Mouse (Mus musculus) cerebellum, postnatal 36 days (tissue): ENCODE results near the gene Tal1.

Source experiments
- DNase-seq, 2 experiments: peaks; one replicate each; pipeline ENCODE4 v3.0.0; 2021 to 2022; ENCODE audit warnings: mixed read lengths in 2 of 2

Gene Tal1

DNA sequence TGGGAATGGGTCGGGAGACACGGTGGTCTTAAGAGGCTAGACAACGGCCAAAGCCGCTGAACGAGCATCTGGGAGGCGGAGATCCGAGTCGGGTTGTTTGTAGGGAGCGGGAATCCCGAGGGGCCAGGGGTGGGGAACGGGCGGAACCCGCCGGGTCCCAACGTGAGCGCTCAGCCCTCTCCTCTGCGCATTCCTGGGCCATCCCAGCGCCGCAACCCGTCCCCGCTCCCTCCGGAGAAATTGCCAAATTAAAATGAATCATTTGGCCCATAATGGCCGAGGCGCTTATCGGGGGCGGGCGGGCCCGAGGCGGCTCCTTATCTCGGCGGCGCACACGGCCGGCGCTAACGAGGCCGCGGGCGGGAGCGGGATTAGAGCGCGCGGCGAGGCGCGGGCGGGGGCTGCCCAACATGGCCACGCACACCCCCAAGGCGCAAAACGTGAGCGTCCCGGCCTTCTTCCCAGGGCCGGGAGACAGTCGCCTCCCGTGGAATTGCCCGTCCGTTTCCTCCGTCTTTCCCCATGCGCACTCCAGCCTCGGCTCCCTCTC lies at the start of gene Tal1:
Gene Tal1 (plus strand): TSS at position 56 of the 550 bp plus-strand sequence.
- no peak for DNase-seq

DNA sequence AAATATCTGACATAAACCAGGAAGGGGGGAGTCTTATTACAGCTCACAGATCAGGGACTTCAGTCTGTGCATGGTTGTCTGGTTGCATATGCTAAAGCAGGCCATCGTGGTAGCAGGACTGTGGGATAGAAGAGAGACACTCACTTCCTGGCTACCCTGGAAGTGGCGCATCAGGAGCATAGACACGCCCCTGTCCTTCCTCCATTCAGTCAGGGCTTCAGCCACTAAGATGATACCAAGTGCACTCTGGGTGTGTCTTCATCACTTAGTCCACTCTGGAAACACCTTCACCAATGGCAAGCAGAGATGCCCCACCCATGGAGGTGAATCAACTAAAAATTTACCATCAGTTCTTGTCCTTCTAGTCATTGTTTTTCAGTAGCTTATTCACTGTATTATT lies 42.0 kb upstream of the Tal1 start:
- DNase-seq: no peak

DNA sequence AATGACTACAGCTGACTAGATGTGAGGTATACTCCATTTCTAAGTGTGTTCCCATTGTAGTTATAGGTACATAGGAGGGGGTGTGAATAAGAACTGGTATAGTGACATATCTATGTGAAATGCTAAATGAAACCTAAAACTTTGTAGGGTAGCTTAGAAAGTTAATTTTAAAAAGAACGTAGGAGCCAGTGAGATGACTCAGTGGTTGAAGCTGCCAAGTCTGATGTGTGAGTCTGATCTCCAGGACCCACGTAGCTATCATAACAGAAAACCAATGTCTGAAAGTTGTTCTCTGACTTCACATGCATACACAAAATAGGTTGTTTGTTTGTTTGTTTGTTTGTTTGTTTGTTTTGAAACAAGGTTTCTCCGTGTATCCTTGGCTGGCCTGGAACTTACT lies 36.2 kb upstream of the Tal1 start:
- no peak for DNase-seq

DNA sequence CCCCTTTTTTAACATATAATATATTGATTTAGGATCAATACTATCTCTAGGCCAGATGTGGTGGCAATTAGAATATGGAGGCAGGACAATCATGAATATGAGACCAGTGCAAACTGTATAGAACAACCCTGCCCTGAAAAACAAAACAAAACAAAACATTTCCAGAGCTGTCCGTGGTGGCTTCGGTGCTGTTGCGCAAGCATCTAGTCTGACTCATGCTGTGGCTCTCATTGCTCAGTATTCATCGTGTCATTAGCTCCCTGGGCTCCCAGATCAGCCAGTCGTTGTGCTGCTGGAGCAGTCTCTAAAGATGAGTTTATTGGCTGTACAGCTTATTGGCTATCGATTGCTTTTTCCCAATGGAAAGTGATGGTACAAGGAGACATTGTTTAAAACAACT lies 21.2 kb upstream of the Tal1 start:
- DNase-seq: no peak

DNA sequence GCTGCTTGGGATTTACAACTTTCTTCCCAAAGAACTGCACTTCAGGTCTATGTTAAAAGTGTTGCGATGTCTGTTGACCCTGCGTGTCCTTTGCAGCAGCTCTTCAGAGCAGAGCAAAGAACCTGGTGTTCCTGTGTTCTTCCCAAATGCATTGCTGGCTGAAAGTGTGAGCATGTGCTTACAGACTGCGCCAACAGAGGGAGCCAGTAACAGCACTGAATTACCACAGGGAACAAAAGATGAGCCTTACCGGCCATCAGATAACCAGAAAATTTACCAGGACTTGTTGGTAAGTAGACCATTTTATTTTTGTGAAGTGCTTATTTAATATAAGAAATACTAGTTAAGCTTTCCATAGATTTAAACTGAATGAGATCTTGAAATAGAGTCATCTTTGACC lies 18.0 kb upstream of the Tal1 start:
- DNase-seq: peak; percentile 10 to 23

DNA sequence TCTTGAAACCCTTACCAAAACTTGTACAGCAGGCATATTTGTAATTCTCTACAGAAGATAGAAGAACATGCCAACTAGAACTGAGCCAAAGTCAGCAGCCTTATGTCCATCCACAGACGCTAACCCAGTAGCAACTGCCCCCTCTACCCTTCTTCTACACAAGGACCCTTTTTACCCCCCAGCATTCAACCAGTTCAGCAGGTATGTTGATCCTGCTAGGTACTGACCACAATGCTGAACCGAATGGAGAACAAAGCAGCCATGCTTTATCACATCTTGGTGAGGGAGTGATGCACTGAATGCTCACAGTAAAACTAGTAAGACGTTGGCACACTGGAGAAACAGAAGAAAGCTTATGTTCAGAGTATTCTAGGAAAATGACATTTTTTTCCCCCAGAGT lies 10.6 kb upstream of the Tal1 start:
- no peak for DNase-seq

DNA sequence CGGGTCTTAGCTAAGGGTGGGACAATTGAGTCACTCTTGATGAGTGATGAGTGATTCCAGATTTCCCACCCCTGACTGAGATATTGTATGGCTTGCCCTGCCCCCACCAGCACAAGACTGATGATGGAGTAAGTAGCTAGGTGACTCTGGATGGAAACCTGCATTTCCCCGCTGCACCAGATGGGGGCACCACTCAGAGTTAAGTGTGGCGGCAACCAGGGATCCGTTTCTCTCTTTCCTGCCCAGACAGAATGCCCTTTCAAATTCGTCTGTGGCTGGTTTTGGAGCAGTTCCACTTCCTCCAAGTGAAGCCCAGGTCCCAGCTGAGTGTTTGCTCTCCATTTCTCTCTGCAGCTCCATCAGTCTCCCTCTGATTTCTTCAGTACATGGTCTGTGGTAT lies 8.5 kb upstream of the Tal1 start:
- DNase-seq: peak in 1 of 2 experiments; percentile 14

DNA sequence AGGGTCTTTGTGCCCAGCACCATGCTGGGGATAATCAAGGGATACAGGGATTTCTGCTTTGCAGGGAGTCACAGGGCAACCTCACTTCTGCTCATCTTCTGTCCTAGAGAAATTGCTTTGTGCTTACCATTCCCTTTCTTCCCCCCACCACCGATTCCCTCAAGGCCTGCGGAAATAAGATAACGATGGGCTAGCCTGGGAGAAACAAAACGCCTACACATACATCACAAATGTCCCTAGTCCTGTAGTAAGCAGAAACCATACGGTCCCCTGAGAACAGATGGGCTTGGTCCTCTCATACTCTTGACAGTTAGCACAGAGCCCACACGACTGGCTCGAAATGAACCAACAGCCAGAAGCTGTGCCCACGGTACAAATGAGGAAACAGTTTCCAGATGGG lies 8.0 kb upstream of the Tal1 start:
- no peak for DNase-seq

DNA sequence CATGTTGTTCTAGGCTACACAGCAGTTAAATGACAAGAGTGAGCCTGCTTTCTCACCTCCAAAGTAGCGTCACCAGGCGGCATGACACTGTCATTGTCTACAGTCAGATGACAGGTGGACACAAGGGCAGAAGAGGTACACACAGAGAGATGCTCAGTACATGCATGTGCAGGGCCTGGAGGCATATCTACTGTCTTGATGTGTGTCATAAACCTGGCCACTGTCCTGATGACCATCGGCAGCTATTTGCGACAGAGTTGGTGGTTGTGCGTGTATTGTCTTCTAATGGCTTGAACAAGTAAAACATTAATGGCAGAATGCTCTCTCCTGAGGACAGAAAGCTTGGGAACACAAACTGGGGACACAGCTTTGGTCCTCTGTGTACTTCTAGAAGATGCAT lies 5.0 kb upstream of the Tal1 start:
- DNase-seq: no peak

DNA sequence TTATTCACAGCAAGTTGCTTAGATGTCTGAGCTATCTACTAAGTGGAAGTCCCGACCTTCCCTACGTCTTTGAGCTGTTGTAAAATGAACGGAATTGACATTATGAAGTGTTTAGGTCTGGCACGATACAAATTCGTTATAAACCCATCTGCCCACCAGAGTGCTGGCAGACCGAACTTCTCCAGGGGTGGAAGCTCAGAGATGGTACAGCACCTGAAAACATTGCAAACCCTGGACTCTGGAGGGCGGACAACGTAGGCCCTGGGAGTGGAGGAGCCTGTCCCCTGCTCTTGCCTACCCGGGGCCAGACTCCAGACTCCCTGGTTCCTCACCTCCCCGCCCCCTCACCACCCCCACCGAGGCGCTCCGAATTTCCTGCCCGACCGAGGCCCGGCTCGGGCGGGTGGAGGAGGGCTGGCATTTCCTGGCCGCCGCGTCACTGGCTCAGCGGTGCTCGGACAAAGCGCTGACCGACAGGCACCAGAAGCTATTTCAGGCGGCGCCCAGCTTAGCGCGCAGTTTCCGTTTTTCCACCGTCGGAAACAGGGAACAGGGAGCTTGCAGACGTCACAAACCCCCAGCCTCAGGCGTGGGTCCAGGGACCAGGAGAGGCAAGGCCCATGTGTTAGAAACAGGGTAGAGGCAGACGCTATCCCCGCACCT lies 3.8 kb upstream of the Tal1 start:
- peak in 1 of 2 experiments; percentile 5 for DNase-seq

DNA sequence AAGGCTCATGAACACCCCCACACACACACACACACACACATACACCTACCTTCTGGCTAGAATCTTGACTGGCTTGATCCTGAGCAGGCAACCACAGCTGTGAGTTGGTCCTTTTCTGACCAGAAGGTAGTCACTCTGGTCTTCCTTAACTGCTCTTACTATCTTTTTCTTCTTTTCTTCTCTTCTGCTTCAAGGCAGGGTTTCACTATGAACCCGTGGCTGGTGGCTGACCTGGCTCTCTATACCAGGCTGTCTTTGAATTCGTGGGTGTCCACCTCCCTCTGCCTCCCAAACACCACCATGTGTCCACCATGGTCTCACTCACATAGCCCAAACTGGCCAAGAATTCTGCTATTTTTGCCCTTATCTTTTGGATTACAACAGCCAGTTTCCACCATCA lies 1.2 kb upstream of the Tal1 start:
- DNase-seq: no peak

DNA sequence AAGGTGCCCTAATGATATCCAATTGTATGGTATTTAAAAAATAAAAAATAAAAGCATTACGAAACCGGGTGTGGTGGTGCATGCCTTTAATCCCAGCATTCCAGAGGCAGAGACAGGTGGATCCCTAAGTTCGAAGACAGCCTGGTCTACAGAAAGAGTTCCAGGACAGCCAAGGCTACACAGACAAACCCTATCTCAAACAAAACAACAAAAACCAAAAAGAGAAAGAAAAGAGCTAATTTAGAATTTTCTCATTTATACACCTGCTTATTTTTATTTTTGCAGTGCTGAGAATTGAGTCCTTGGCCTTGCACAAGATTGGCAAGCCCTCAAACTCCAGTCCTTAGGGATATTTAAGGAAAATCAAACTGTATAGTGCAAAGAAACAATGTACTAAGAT lies 535 bp upstream of the Tal1 start:
- no peak for DNase-seq

DNA sequence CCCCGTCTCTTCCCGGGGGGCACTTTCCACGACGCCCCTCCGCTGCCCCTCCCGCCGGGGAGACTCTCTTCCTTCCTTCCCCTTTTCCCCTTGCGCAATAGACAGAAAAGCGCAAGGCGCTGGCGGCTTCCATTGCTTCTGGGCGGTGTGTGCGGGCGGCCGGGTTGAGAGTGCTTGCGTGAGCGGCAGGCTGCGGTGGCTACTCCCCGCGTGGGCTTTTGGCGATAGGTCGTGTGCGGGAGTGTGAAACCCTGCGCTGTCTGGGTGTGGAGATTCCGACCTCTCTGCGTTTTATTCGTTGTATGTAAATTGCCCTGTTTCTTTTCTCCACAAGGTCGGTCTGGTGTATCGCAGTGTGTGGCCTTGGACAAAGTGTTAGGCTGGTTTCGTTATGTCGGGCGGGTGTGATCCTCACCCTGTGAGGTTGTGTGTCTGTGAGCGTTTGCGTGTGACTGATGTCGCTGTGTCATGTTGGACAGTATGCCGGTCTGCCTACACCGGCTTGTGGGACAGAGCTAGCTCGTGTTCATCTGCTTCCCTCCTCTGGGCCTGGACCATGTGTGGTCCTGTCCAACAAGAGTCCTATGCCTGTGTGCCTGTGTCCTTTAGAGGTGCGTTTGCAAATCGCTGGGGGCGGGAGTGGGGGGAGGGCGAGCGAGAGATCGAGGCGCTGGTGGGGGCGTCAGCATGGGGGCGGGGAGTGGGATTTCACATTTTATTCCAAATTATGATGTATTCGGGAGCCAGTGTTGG lies 871 bp downstream of the Tal1 start:
- DNase-seq: peak; percentile 15 to 52

DNA sequence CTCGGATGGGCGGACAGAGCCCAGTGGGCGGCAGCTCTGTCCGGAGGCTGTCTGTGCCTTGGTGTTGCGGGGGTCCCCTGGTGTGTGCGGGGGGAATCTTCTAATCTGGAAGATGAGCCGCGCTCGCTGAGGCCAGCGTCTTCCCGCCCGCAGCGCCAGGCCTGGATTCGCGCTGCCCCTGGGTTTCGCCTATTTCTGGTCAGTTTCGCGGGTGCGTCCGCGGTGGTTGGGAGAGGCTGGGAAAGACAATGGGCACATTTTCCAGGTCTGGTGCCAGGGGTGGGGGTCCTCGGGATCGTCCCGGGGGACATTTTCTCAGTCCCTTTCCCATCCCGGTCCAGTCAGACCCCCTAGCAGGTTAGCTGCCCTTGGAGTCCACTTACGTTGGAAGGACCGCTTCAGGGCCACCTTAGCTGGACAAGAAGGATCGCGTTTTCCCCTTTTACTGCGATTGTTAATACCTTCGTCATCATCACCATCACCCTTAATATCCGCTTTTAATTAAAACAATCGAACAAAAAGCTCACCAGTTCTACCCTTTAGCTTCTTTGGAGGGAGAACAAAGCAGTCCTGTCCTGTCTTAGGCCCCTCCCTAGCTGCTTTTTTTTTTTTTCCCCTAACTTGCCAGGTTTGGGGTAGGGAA lies 1.6 kb downstream of the Tal1 start:
- no peak for DNase-seq

DNA sequence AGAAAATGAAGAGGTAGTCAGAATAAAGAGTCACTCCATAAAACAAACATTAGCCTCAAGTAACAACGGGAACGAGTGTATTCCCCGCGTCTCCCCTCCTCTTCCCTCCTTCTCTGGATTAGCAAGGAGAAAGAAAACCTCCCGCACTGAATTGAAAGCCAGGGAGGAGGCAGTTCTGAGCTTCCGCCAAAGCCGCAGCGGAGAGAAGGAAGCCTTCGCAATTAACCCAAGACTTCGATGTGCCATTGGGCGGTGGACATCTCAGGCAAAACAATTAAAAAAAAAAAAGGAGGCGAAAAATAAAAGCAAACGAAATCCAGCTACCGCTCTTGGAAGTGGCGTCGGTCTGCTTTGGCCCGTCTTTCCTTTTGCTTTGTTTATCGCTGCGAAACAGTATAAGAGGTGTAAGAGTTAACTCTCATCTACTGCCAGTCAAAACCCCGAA lies 2.1 kb downstream of the Tal1 start:
- peak in 1 of 2 experiments; percentile 5 for DNase-seq

DNA sequence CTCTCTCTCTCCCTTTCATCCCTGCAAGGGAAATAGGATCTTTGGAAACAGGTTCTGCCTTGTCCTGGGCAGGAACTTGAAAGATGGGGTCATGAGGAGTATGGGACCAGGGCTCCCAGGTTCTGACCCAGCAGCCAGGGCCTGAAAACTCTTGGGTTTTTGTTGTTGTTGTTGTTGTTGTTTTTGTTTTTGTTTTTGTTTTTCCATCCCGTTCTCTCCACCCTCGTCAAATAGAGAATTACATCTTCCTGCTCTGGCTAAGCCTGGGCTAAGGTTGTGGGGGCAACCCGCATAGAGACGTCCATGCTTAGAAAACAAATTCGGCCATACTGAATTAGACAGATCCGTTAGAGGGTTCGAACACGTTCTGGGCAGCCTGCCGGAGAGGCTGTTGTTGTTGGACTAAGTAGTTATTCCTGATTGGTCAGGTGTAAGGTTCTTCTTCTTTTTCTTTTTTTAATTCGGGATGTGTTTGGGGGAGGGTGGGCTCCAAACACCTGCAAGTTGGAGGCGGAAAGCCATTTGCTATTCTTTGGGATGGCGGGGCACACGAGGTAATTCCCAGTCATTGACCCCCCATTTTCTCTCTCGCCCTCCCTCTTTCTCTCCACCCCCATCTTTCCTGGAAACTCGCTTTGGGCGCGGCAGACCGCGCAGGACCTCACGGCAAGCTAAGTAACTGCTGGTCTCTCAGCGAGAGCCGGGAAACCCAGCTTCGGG lies 2.8 kb downstream of the Tal1 start:
- no peak for DNase-seq

DNA sequence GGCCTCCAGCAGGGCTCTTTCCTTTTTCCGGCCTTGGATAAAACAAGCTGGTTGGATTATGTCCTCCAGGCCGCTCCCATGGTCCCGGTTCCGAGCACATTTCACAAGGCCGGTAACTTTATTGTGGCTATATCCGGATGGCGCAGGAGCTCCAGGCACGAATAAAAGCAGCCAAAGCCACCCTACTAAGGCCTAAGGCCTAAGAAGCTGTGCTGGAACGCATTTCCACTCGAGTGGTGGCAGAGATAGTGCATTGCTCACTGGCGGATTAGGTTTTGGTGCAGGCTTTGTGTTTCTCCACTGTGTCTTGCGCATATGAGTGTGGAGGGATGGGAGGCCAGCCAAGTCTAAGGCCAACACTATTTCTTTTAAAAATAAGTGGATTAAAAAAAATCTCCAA lies 3.6 kb downstream of the Tal1 start:
- no peak for DNase-seq

DNA sequence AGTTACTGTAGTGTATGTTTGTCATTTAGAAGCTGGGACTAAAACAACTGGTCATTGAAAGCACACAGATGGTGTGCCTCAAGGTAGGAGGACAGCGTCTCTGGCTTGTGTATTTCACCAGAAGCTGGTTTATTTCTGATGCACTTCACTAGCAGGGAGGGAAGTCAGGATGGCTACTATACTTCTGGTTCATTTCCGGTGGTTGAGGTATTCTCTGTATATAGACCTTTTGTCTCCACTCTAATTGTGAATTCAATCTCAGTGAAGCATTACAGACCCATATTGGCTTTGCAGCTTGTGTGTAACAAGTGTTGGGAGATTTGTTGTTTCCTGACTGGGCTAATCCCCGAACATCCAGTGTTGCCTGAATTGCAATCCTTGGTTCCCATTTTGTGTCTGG lies 4.5 kb downstream of the Tal1 start:
- DNase-seq: no peak

DNA sequence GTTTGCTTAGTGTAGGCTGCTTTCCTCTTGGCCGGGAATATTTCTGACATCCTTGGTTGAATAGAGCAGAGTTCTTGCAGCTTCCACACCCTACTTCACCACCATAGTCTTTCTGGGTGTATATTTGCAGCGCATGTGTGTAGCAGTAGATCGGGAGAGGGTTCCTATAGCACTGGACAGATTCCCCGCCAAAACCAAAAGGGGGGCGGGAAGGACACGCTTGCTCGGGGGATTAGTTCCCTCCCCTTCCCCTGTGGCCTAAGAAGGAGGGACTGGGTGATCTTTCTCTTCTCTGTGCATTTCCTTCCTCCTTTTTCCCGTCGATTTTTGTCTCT lies 6.3 kb downstream of the Tal1 start:
- DNase-seq: no peak

DNA sequence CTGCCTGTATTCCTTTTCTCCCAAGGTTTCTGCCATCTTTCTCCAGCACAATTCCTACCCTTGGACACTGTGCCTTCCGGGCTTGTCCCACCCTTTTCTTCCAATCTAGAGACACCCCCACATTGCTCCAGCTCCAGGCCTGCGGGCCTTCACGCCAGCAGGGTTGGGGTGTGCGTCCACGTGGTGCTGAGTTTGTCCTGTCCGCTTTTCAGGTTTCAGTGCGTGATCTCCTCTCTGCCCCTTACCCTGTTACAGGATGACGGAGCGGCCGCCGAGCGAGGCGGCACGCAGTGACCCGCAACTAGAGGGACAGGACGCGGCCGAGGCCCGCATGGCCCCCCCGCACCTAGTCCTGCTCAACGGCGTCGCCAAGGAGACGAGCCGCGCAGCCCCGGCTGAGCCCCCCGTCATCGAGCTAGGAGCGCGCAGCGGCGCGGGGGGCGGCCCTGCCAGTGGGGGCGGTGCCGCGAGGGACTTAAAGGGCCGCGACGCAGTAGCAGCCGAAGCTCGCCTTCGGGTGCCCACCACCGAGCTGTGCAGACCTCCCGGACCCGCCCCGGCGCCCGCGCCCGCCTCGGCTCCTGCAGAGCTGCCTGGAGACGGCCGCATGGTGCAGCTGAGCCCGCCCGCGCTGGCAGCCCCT lies 6.8 kb downstream of the Tal1 start:
- DNase-seq: no peak

DNA sequence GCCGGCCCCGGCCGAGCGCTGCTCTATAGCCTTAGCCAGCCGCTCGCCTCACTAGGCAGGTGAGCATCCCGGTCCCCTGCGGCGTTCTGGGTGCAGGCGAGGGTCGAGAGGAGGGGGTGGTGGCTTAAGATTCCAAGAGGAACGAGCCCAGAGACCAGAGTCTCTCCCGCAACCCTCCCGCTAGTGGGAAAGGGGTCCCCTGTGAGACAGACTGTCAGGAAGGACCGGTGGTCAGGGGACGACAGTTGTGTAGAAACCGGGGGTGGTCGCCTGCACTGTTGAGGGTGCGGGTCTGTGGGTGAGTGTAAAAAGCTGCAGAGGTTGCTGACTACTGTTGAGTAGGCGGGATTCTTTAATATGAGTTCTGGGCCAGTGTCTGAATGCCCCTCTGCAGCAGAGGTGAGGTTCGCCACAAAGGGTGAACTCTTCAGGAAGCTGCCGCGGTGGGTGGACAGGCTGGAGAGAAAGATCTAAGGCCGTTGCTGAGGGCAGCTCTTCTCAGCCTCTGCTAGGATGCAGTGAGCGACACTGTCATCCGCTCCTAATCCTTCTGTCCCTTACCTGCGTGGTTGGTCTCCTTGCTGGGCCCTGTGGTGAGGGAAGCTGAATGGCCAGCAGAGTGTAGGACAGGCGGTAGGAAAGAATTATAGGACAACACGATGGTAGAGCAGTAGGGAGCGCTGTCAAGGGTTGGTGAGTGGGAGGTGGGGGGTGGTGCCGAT lies 7.5 kb downstream of the Tal1 start:
- no peak for DNase-seq

DNA sequence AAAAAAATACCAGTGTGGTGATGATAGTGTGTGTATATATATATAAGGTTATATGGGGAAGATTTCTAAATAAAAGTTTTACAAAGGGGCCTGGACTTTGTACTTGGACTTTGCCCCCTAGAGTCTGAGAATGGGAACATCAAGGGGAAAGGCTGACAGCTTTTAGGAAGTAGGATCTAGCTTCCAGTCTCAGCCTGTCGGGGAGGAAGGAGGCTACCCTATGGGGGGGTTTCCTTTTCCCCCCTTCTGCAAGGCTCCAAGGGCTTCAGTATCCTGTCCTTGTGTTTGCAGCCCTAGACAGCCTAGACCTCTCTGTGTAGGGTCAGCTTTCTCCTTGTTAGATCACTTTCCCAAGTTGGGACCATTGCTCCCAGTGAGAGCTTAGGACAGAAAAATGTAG lies 15.4 kb downstream of the Tal1 start:
- no peak for DNase-seq
